Mouse (Mus musculus): Measurements from ENCODE around the gene Map3k14.
A peak's percentile ranks its signal among the peaks of the same experiment; 100 is the strongest.
"Not testable (repeated sequence)": the region's sequence is repeated elsewhere in the genome, so short reads cannot be mapped to it uniquely, and the experiment has no call there.

The Map3k14 gene

GRCm38 (mm10) chr11:103267346-103268219, at the start of gene Map3k14:
TSS of gene Map3k14 (minus strand) at chr11:103267472.
- DNase-seq = peak; percentile 99 to 100

GRCm38 (mm10) chr11:103315379-103315778, 48.1 kb upstream of the Map3k14 start:
- DNase-seq = no peak

DNA sequence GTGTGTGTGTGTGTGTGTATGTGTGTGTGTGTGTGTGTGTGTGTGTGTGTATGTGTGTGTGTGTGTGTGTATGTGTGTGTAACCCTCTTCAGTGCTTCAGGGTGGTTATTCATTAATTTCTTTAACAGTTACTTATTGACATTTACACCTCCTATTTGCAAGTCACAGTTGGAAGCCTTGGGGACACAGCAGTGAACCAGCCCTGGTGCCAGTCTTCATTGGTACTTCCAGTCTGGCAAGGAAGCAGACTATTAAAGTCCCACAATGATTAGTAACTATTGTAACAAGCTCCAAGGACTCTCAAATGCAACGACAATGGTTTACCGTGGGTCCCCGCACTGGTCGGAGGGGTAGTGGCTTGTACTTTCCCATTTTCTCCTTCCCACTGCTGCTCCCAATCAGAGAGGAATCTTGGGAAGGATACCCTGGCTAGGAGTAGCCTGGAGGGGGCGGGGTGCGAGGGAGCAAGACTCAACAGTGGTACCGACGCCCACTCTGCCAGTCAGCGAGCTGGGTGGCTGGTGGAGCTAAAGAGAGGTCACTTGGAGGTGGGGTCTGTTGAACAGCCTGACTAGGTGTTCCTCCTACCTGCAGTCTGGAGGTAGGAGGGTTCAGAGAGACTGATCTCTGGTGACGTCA, 47.6 kb upstream of the Map3k14 start:
- peak; percentile 45 to 83 for DNase-seq

GRCm38 (mm10) chr11:103313542-103313941, 46.3 kb upstream of the Map3k14 start:
- no peak for DNase-seq

DNA sequence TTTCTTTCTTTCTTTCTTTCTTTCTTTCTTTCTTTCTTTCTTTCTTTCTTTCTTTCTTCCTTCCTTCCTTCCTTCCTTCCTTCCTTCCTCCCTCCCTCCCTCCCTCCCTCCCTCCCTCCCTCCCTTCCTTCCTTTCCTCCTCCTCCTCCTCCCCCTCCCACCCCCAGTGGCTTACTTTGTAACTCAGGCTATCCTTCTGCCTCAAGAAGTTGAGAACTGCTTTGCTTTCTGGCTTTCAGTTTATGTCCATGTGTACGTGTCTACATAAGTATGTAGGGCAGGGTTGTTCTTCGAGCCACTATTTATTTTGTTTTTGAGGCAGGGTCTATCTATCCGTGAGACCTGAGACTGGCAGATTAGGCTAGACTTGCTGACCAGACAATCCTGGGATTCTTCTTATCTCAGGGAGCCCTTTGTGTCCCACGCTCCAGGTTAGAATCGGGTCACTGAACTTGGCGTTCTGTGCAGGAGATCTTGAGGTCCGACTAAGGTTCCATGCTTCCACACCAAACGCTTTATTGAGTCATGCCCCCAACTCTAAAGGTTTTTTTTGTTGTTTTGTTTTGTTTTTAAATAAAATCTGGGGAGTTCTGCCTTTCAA, 45.5 kb upstream of the Map3k14 start:
- DNase-seq = no peak

DNA sequence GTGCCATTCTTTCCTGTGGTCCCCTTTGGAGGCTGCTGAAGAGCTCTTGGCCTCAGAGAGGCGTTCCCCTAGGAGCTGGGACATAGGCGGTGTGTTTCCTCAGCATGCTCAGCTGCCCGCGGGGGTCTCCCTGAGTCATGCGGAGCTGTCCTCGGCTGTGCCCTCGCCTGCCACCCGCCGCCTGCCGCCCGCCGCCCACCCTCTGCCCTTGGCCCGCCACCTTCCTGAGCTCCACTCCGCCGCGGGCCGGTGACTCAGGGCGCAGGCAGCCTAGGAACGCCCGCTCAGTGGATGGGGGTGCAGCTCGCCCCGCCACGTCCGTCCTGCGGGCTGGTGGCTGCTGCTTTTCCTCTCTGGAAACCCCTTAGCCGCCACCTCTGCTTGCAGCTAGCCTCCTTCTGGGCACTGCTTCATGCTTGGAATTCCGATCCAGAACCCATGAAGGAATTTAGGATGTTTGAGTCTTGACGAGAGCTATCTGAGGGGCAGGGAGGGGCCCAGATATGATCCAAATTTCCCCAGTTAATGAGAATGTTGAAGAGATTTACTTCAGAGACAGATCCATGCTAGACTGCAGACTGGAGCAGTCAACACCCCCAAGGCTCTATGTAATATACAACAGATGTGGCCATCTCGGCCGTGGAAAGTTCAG, 44.8 kb upstream of the Map3k14 start:
- DNase-seq = peak; percentile 64 to 79

- DNase-seq = no peak
These were observed 42.8 kb upstream of the Map3k14 start for GRCm38 (mm10) chr11:103309956-103310574.

DNA sequence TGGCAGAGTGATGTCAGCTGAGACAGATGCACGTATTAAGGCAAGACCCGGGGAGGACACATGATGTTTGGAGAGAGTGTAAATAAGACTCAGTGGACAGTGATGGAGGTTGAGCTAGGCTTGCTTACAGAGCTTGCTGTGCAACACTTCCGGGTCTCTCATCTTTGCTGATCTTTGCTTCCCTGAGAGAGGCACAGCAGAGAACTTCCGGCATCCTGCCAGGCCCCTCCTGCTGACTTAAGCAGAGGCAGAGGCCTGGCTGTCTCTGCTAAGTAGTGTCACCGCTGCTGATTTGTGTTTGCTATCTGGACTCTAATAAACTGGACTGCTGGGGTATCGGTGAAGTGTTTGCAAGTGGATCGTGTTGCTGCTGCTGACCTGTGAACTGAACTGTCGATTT, 40.6 kb upstream of the Map3k14 start:
- peak; percentile 85 to 88 for DNase-seq

GRCm38 (mm10) chr11:103304525-103304924, 37.3 kb upstream of the Map3k14 start:
- no peak for DNase-seq

DNA sequence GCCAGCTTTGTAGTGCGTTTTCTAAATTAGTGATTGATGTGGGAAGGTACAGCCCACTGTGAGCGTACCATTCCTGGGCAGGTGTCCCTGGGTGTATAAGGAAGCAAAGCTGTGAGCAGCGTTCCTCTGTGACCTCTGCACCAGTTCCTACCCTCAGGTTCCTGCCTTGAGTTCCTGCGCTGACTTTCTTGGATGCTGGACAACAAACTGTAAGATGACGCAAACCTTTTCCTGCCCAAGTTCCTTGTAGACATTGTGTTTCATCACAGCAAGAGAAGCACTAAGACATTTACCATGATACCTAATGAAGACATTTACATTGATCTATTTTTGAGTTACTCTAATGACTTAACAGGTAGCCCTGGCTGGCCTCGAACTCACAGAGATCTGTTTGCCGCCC, 27.5 kb upstream of the Map3k14 start:
- DNase-seq = no peak

DNA sequence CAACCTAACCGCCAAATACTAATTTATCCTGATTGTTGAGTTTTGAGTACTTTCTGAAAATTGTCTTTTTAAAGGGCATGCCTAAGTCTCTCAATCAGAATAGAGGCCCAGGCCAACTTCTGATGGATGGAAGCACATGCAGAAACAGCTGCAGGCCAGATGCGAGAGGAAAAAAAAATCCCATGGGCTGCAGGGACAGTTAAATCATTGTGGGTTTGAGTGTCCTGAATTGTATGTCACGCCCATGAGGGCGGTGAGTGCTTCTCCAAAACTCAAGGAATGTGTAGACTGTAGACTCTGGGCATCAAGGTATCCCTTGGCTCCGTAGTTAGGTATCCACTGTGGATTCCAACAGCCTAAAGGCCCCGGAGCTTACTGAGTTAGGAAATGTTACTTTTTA, 26.8 kb upstream of the Map3k14 start:
- no peak for DNase-seq

GRCm38 (mm10) chr11:103292890-103293287, 25.6 kb upstream of the Map3k14 start:
- DNase-seq = no peak

DNA sequence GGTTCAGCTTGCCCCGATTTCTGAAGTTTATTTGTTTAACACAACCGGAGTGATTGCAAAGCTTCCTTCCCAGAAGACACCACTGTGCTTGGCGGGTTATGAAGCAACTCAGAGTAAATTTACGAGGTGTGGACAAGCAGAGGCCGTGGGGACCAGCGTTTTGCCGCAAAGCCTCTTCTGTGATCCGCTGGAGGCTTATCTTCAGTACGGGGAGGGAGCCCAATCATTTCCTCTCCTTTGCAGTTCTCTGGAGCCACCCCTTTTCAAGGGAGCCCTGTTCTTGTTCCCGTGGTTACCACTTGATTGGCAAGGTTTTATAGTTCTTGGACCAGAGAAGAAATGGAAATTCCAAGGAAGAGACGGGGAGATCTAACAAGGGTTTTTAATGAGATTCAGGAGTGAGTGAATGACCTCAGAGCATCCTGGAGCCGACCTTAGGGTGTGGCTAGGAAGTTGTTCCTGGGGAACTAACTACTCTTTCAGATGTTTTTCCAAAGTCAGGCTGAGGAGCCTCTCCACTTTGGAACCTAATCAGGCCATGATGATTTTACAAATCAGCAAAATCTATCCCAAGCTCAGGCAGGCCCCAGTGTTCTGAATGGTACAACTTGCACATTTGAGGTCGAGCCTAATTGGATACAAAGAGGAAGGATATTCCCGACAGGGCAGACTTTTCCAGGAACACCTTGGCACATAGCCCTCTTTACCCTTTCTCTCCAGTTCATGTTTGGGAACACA, 25.0 kb upstream of the Map3k14 start:
- DNase-seq = peak; percentile 40 to 73

DNA sequence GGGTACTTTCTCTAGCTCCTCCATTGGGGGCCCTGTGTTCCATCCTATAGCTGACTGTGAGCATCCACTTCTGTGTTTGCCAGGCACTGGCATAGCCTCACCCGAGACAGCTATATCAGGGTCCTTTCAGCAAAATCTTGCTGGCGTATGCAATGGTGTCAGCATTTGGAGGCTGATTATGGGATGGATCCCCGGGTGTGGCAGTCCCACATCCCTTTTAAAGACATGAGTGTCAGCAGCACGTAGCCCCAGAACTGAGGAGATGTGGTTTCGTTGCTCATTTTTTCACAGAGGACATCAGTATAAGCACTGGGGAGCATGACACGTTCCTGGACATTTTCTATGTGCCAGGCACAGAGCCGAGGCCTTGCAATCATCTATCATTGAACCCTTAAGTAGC, 23.6 kb upstream of the Map3k14 start:
- DNase-seq = not testable (repeated sequence)

DNA sequence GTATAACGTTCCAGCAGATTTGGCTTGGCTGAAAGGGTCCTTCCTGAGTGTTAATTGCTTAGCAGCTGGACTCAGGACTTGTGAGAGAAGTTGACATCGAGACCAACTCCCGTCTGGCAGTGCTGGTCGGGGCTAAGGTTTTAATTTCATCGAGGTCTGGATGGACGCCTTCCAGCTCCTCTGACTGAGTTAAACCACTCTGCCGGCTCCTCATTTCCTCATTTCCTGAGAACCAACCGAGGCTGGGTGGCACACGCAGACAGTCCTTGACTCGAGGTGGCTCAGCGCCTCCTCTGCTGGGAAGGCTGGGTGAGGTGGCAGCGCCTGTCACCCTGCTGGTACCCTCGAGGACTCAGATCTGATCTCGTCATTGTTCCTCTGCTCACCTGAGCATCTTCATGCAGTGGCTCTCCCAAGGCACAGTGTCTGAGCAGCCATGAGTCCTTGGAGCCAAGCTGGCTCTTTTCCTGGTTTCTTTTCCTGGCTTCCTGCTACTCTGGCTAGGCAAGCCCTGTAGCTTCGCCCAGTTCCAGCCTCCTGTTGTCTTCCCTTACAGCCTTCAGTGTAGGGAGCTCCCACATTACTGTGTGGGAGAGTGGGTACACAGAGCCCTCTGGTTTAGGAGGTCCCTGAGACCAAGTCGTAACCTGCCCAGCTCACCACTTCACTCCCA, 21.2 kb upstream of the Map3k14 start:
- DNase-seq = no peak

GRCm38 (mm10) chr11:103286910-103287309, 19.6 kb upstream of the Map3k14 start:
- no peak for DNase-seq

- peak; percentile 60 to 81 for DNase-seq
These were observed 18.7 kb upstream of the Map3k14 start for GRCm38 (mm10) chr11:103285951-103286350.

- DNase-seq = no peak
These were observed 18.0 kb upstream of the Map3k14 start for GRCm38 (mm10) chr11:103285276-103285675.

GRCm38 (mm10) chr11:103281784-103282183, 14.5 kb upstream of the Map3k14 start:
- no peak for DNase-seq

- DNase-seq = no peak
These were observed 9.2 kb upstream of the Map3k14 start for GRCm38 (mm10) chr11:103276450-103276849.

DNA sequence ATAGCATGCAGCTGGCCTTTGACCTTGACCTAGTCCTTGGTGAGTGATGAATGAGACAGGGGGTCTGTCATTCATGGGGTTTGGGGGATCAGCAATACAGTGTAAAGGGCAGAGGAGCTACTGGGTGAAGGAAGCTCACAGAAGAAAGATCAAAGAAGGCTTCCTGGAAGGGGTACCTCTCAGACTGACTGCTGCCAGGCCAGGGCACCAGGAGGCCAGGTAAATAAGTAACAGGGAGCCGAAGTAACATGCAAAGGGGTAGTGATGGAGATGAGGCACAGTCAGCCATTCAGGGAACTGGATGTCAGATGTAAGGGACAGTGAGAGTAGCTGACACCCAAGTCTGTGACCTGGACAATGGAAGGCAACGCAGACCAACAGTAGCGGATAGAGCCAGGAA, 5.6 kb upstream of the Map3k14 start:
- no peak for DNase-seq
